Mouse (Mus musculus) heart, postnatal 10 days (tissue): ENCODE measurements around the gene Gm20825. TPM values are rescaled to one million over a fixed set of nuclear protein-coding genes. Genes with fewer than 3 reads are reported as not detected.
"Not testable (repeated sequence)": the region's sequence is repeated elsewhere in the genome, so short reads cannot be mapped to it uniquely, and the experiment has no call there.

ENCODE experiments used
- DNase-seq, 2 experiments: peaks; one replicate each; pipeline ENCODE4 v3.0.0; 2021
- intact Hi-C: fragments of 180-260 bp; cut with DNase I; formaldehyde crosslinking; loops from one replicate; pipeline ENCODE4 v1.15.1; 2025
- total RNA-seq, 2 experiments: library from RNA; stranded (reverse); gene quantifications; 2 replicates each; pipeline ENCODE4 v1.2.3; 2021

Gene Gm20825
- total RNA-seq = not detected

- DNase-seq, intact Hi-C loops: not testable (repeated sequence)
These were observed at the start of gene Gm20825 for GRCm38 (mm10) chrY:8071407-8071806. Gene Gm20825, minus strand, starts transcription at chrY:8071507.

Other genes with a start within 250 kb of the Gm20825 start
- gene Gm29049, start 74.3 kb downstream of the Gm20825 start, total RNA-seq = not detected
- not detected for gene Gm20824, start 186.4 kb upstream of the Gm20825 start, total RNA-seq